ENCODE assay signal across 7 mouse cellular contexts in the genomic region with DNA sequence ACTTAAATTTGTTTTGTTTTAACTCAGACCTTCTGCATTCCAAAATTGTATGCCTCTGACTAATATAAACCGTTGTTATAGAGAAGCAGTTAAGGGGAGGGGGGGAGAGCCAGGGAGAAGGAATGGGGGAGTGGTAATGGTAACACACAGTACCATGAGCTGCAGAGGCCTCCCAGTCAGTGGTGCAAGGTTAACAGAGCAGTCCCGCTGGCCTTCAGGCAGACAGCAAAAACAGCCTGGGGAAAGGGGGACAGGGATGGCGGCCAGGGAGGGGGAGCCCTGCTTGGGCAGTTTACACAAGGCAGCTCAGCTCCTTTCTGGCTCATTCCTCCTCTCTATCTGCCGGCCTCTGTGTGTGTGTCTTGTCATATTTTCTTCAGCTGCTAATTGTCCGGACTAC.
DNase-seq lines count a peak whose midpoint lies in the region; ATAC-seq and TF ChIP-seq lines count a peak whose summit lies in the region.

No protein-coding gene starts in this region.

- H3K9me3 ChIP-seq in embryonic facial prominence, embryonic 12.5 days: no peaks in the 10 kb centered on the region

- H3ac ChIP-seq in C2C12 (ENCODE audit: control insufficient read depth, insufficient read length, low read depth): peak overlapping the region; percentile 6

- peak; percentile 74 for DNase-seq in 3134 (ENCODE audit: extremely low read depth, insufficient read length, low spot score)
- DNase-seq in heart, postnatal 4 days: peak; percentile 34
- DNase-seq in mesoderm, embryonic 11.5 days (ENCODE audit: low read depth, low spot score): peak; percentile 38
- DNase-seq in layer of hippocampus, postnatal 36 days: no peak

- WGBS in embryonic facial prominence, embryonic 12.5 days: 1% methylated on average over 5 of the region's 5 CpGs

- H3K79me2 ChIP-seq in C2C12 (ENCODE audit: control insufficient read depth, insufficient read depth): no peaks in the 10 kb centered on the region

- H3K27ac ChIP-seq in embryonic facial prominence, embryonic 12.5 days: peak overlapping the region; percentile 54

- peak overlapping the region; percentile 1 for H3K4me2 ChIP-seq in embryonic facial prominence, embryonic 12.5 days (replicated peaks)

- no peak for TF ChIP-seq CTCF in C2C12 (IDR thresholded peaks at IDR 0.05; ENCODE audit: control insufficient read depth, insufficient read depth, insufficient read length)

- no peaks in the 10 kb centered on the region for H3K79me3 ChIP-seq in C2C12 (ENCODE audit: low read depth)

- peaks cover 38% of the 10 kb centered on the region for H3K4me1 ChIP-seq in embryonic facial prominence, embryonic 12.5 days

- peak; percentile 74; the same call in 1 of the 2 replicates for ATAC-seq in embryonic facial prominence, embryonic 12.5 days (ENCODE audit: insufficient number of reproducible peaks, insufficient read depth, low FRiP score, low TSS enrichment)
- no peak for ATAC-seq in monocyte, adult 5-6 weeks (replicated peaks; ENCODE audit: insufficient number of reproducible peaks, low FRiP score, low TSS enrichment, poor library complexity, severe bottlenecking)

- no peak overlapping the region for H3K4me3 ChIP-seq in C2C12 (ENCODE audit: insufficient read depth, poor library complexity, severe bottlenecking)
- H3K4me3 ChIP-seq in embryonic facial prominence, embryonic 12.5 days: no peak overlapping the region

- H3K9ac ChIP-seq in embryonic facial prominence, embryonic 12.5 days: no peak overlapping the region

- H3K27me3 ChIP-seq in C2C12 (ENCODE audit: control insufficient read depth, insufficient read depth, insufficient read length): no peaks in the 10 kb centered on the region
- H3K27me3 ChIP-seq in embryonic facial prominence, embryonic 12.5 days: no peaks in the 10 kb centered on the region

- H3K36me3 ChIP-seq in C2C12 (ENCODE audit: control insufficient read depth, insufficient read depth): no peaks in the 10 kb centered on the region
- H3K36me3 ChIP-seq in embryonic facial prominence, embryonic 12.5 days: no peaks in the 10 kb centered on the region

TF ChIP-seq in C2C12, 6 proteins besides CTCF, POLR2A, EP300 and RAD21:
- TF ChIP-seq MYOD1 (IDR thresholded peaks at IDR 0.05; ENCODE audit: control insufficient read depth, insufficient read length, low read depth) (no peak), FOSL1 (IDR thresholded peaks at IDR 0.05; ENCODE audit: insufficient read depth, low read length, poor library complexity, severe bottlenecking) (no peak), CEBPB (IDR thresholded peaks at IDR 0.05; ENCODE audit: low read depth) (no peak), USF1 (IDR thresholded peaks at IDR 0.05; ENCODE audit: low read depth) (no peak), MYOG (IDR thresholded peaks at IDR 0.05; ENCODE audit: control insufficient read depth, extremely low read depth, insufficient read length) (no peak), MAX (IDR thresholded peaks at IDR 0.05) (no peak)
TF ChIP-seq in C2C12: peak in this region for 0.

Comparison
In these comparisons a context has a peak if more than half of its experiments do, and no peak if none do; other contexts are left out.
1. DNase-seq: peak in 3134 (single experiment), heart, postnatal 4 days (single experiment) and mesoderm, embryonic 11.5 days (single experiment); none in layer of hippocampus, postnatal 36 days (0 of 2).